Mouse (Mus musculus) MEL (cell line): ENCODE results near the gene Csnk2b. TPM values are rescaled to one million over a fixed set of nuclear protein-coding genes. Genes with fewer than 3 reads are reported as not detected.
"Not testable (repeated sequence)": the region's sequence is repeated elsewhere in the genome, so short reads cannot be mapped to it uniquely, and the experiment has no call there.

Experiments used
- DNase-seq: peaks from one replicate; pipeline ENCODE4 v3.0.0; 2011; ENCODE audit warnings: low read depth, low spot score
- H3K27ac ChIP-seq: 2 replicates; pipeline ENCODE4 v1.5.1; 2012; ENCODE audit warnings: low read depth, mild to moderate bottlenecking, control low read depth, low read length, moderate library complexity; ENCODE audit not compliant: control insufficient read depth
- H3K27me3 ChIP-seq, 2 experiments: fragments of 150-350 bp in 1 of 2; sonication (generic) in 1 of 2; 2 replicates each; pipeline ENCODE4 v1.6.1; 2012; ENCODE audit warnings: low read length in 2 of 2, mild to moderate bottlenecking in 2 of 2, improper control_type of control experiment in 1 of 2, moderate library complexity in 1 of 2; ENCODE audit not compliant: insufficient read depth in 2 of 2, control insufficient read depth in 1 of 2
- H3K36me3 ChIP-seq, 2 experiments: 2 replicates each; pipeline ENCODE4 v1.6.1; 2012 to 2014; ENCODE audit warnings: low read length in 2 of 2, improper control_type of control experiment in 1 of 2, inconsistent platforms in 1 of 2, mild to moderate bottlenecking in 1 of 2; ENCODE audit not compliant: insufficient read depth in 2 of 2, control insufficient read depth in 1 of 2
- H3K4me1 ChIP-seq, 2 experiments: fragments of 150-350 bp in 1 of 2; sonication (generic) in 1 of 2; 2 replicates each; pipeline ENCODE4 v1.6.1; 2012; ENCODE audit warnings: low read length in 2 of 2, improper control_type of control experiment in 1 of 2, mild to moderate bottlenecking in 1 of 2; ENCODE audit not compliant: insufficient read depth in 2 of 2, control insufficient read depth in 1 of 2
- H3K4me3 ChIP-seq, 2 experiments: fragments of 150-350 bp in 1 of 2; sonication (generic) in 1 of 2; 2 replicates each; pipeline ENCODE4 v1.5.1; 2012; ENCODE audit warnings: low read depth in 2 of 2, low read length in 2 of 2, mild to moderate bottlenecking in 2 of 2, moderate library complexity in 2 of 2, control low read depth in 1 of 2, improper control_type of control experiment in 1 of 2; ENCODE audit not compliant: control insufficient read depth in 1 of 2, insufficient read depth in 1 of 2
- H3K79me2 ChIP-seq: 2 replicates; pipeline ENCODE4 v1.6.1; 2012; ENCODE audit warnings: mild to moderate bottlenecking, low read length, moderate library complexity; ENCODE audit not compliant: control insufficient read depth, poor library complexity, insufficient read depth
- H3K9ac ChIP-seq: 2 replicates; pipeline ENCODE4 v1.6.1; 2012; ENCODE audit warnings: low read depth, mild to moderate bottlenecking, control low read depth, low read length, moderate library complexity; ENCODE audit not compliant: control insufficient read depth, poor library complexity, severe bottlenecking
- H3K9me3 ChIP-seq: fragments of 150-350 bp; sonication (generic); replicated peaks from 2 replicates; pipeline ENCODE4 v1.6.1; 2012; ENCODE audit warnings: mild to moderate bottlenecking, low read length, improper control_type of control experiment, moderate library complexity; ENCODE audit not compliant: insufficient read depth
- BHLHE40 ChIP-seq: IDR thresholded peaks from 2 replicates; pipeline ENCODE4 v1.6.1; 2012; ENCODE audit warnings: low read depth, mild to moderate bottlenecking, inconsistent platforms, low read length, improper control_type of control experiment, borderline replicate concordance
- CHD2 ChIP-seq: IDR thresholded peaks from 2 replicates; pipeline ENCODE4 v1.6.1; 2011; ENCODE audit warnings: low read length, improper control_type of control experiment
- E2F4 ChIP-seq: IDR thresholded peaks from 2 replicates; pipeline ENCODE4 v1.6.1; 2011; ENCODE audit warnings: low read depth, low read length, improper control_type of control experiment, borderline replicate concordance
- ELF1 ChIP-seq: IDR thresholded peaks from 2 replicates; pipeline ENCODE4 v1.6.1; 2014; ENCODE audit warnings: low read depth, mild to moderate bottlenecking, inconsistent platforms, low read length, improper control_type of control experiment, moderate library complexity
- ETS1 ChIP-seq: IDR thresholded peaks from 2 replicates; pipeline ENCODE4 v1.6.1; 2012; ENCODE audit warnings: low read depth, mild to moderate bottlenecking, inconsistent platforms, low read length, improper control_type of control experiment, moderate library complexity
- GABPA ChIP-seq: IDR thresholded peaks from 2 replicates; pipeline ENCODE4 v1.6.1; 2012; ENCODE audit warnings: low read depth, mild to moderate bottlenecking, inconsistent platforms, low read length, improper control_type of control experiment, moderate library complexity
- GATA1 ChIP-seq: IDR thresholded peaks from 2 replicates; pipeline ENCODE4 v1.6.1; 2011; ENCODE audit warnings: low read depth, low read length, improper control_type of control experiment
- HCFC1 ChIP-seq: IDR thresholded peaks from 2 replicates; pipeline ENCODE4 v1.6.1; 2012; ENCODE audit warnings: low read depth, mild to moderate bottlenecking, inconsistent platforms, low read length, improper control_type of control experiment, moderate library complexity
- JUND ChIP-seq: IDR thresholded peaks from 2 replicates; pipeline ENCODE4 v1.6.1; 2011; ENCODE audit warnings: low read depth, mild to moderate bottlenecking, improper control_type of control experiment, low read length
- KAT2A ChIP-seq: conservative IDR thresholded peaks from 2 replicates; pipeline ENCODE4 v1.6.1; 2012; ENCODE audit warnings: low read depth, low read length, improper control_type of control experiment, inconsistent platforms
- MAFK ChIP-seq: IDR thresholded peaks from 2 replicates; pipeline ENCODE4 v1.6.1; 2011; ENCODE audit warnings: low read depth, mild to moderate bottlenecking, low read length, improper control_type of control experiment, borderline replicate concordance
- MAX ChIP-seq: IDR thresholded peaks from 2 replicates; pipeline ENCODE4 v1.6.1; 2011; ENCODE audit warnings: low read length, improper control_type of control experiment
- MAZ ChIP-seq: IDR thresholded peaks from 2 replicates; pipeline ENCODE4 v1.6.1; 2012; ENCODE audit warnings: low read depth, mild to moderate bottlenecking, inconsistent platforms, low read length, improper control_type of control experiment
- MXI1 ChIP-seq: IDR thresholded peaks from 2 replicates; pipeline ENCODE4 v1.6.1; 2011; ENCODE audit warnings: mild to moderate bottlenecking, low read depth, low read length, improper control_type of control experiment
- MYB ChIP-seq: IDR thresholded peaks from 2 replicates; pipeline ENCODE4 v1.6.1; 2011; ENCODE audit warnings: mild to moderate bottlenecking, low read depth, low read length, improper control_type of control experiment
- MYC ChIP-seq: IDR thresholded peaks from 2 replicates; pipeline ENCODE4 v1.6.1; 2011; ENCODE audit warnings: low read depth, mild to moderate bottlenecking, low read length, improper control_type of control experiment, moderate library complexity
- NELFE ChIP-seq: IDR thresholded peaks from 2 replicates; pipeline ENCODE4 v1.6.1; 2011; ENCODE audit warnings: low read depth, low read length, improper control_type of control experiment
- NRF1 ChIP-seq: IDR thresholded peaks from 2 replicates; pipeline ENCODE4 v1.6.1; 2014; ENCODE audit warnings: low read depth, mild to moderate bottlenecking, inconsistent platforms, low read length, improper control_type of control experiment, moderate library complexity; ENCODE audit not compliant: poor library complexity, insufficient read depth, severe bottlenecking
- POLR2A ChIP-seq, 2 experiments: IDR thresholded peaks; 2 replicates each; pipeline ENCODE4 v1.6.1; 2011 to 2012; ENCODE audit warnings: low read length in 2 of 2, mild to moderate bottlenecking in 2 of 2, control low read depth in 1 of 2, improper control_type of control experiment in 1 of 2, low read depth in 1 of 2, moderate library complexity in 1 of 2; ENCODE audit not compliant: control insufficient read depth in 1 of 2, insufficient read depth in 1 of 2, poor library complexity in 1 of 2
- POLR2AphosphoS2 ChIP-seq: IDR thresholded peaks from 2 replicates; pipeline ENCODE4 v1.6.1; 2011; ENCODE audit warnings: low read length, improper control_type of control experiment
- RAD21 ChIP-seq: IDR thresholded peaks from 2 replicates; pipeline ENCODE4 v1.6.1; 2011; ENCODE audit warnings: mild to moderate bottlenecking, low read depth, low read length, improper control_type of control experiment
- RCOR1 ChIP-seq: IDR thresholded peaks from 2 replicates; pipeline ENCODE4 v1.6.1; 2012; ENCODE audit warnings: low read depth, mild to moderate bottlenecking, inconsistent platforms, low read length, improper control_type of control experiment
- SIN3A ChIP-seq: IDR thresholded peaks from 2 replicates; pipeline ENCODE4 v1.6.1; 2012; ENCODE audit warnings: low read length, improper control_type of control experiment, inconsistent platforms
- TAL1 ChIP-seq: IDR thresholded peaks from 2 replicates; pipeline ENCODE4 v1.6.1; 2012; ENCODE audit warnings: mild to moderate bottlenecking, inconsistent platforms, low read length, moderate library complexity, mixed read lengths
- TBP ChIP-seq: IDR thresholded peaks from 2 replicates; pipeline ENCODE4 v1.8.0; 2011; ENCODE audit warnings: low read depth, low read length, improper control_type of control experiment
- TCF12 ChIP-seq: IDR thresholded peaks from 2 replicates; pipeline ENCODE4 v1.6.1; 2014; ENCODE audit warnings: low read depth, mild to moderate bottlenecking, inconsistent platforms, low read length, improper control_type of control experiment, moderate library complexity
- UBTF ChIP-seq: IDR thresholded peaks from 2 replicates; pipeline ENCODE4 v1.6.1; 2012; ENCODE audit warnings: low read depth, mild to moderate bottlenecking, inconsistent platforms, low read length, improper control_type of control experiment, moderate library complexity, borderline replicate concordance; ENCODE audit not compliant: insufficient read depth
- USF1 ChIP-seq: IDR thresholded peaks from 2 replicates; pipeline ENCODE4 v1.6.1; 2014; ENCODE audit warnings: low read depth, mild to moderate bottlenecking, inconsistent platforms, low read length, improper control_type of control experiment, moderate library complexity
- ZC3H11A ChIP-seq: IDR thresholded peaks from 2 replicates; pipeline ENCODE4 v1.6.1; 2012; ENCODE audit warnings: low read depth, mild to moderate bottlenecking, inconsistent platforms, low read length, improper control_type of control experiment
- ZKSCAN1 ChIP-seq: IDR thresholded peaks from 2 replicates; pipeline ENCODE4 v1.6.1; 2012; ENCODE audit warnings: low read depth, mild to moderate bottlenecking, inconsistent platforms, low read length, improper control_type of control experiment, moderate library complexity
- ZNF384 ChIP-seq: IDR thresholded peaks from 2 replicates; pipeline ENCODE4 v1.6.1; 2012; ENCODE audit warnings: low read depth, mild to moderate bottlenecking, inconsistent platforms, low read length, improper control_type of control experiment
- polyA plus RNA-seq, 2 experiments: library from polyadenylated mRNA; stranded (reverse) in 1 of 2; unstranded in 1 of 2; fragments of >175 nt in 1 of 2; fragments of >200 nt in 1 of 2; gene quantifications; 2 replicates each; pipeline versions ENCODE4 v1.2.1 to v1.2.4; 2012; ENCODE audit warnings: low replicate concordance in 2 of 2, low read depth in 1 of 2; ENCODE audit not compliant: insufficient read length in 2 of 2, insufficient read depth in 1 of 2, missing spikeins in 1 of 2
- total RNA-seq: library from RNA; depleted of rRNA; stranded (reverse); fragments of 300-350 nt; gene quantifications from 2 replicates; pipeline ENCODE4 v1.2.3, GENCODE M21; 2012

Csnk2b gene
- total and polyA plus RNA-seq, 3 experiments = 222 to 607 TPM; not detected in 1

DNA sequence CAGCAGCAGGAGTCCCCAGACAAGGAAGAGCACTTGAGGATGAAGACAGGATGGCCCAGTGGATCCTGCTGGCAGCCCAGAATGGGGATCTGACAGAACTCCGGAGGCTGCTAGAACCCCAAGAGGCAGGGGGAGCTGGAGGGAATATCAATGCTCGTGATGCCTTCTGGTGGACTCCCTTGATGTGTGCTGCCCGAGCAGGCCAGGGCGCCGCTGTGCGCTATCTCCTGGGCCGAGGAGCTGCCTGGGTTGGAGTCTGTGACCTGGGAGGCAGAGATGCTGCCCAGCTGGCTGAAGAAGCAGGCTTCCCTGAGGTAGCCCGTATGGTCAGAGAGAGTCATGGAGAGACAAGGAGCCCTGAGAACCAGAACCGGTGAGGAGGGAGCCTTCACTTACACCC, 1.4 kb upstream of the Csnk2b start:
- not testable (repeated sequence) for H3K4me1 ChIP-seq, H3K9ac ChIP-seq
- peaks cover 3 to 20% of the 10 kb centered on the region in 2 experiments; a peak in 2 of 4 replicates for H3K36me3 ChIP-seq

DNA sequence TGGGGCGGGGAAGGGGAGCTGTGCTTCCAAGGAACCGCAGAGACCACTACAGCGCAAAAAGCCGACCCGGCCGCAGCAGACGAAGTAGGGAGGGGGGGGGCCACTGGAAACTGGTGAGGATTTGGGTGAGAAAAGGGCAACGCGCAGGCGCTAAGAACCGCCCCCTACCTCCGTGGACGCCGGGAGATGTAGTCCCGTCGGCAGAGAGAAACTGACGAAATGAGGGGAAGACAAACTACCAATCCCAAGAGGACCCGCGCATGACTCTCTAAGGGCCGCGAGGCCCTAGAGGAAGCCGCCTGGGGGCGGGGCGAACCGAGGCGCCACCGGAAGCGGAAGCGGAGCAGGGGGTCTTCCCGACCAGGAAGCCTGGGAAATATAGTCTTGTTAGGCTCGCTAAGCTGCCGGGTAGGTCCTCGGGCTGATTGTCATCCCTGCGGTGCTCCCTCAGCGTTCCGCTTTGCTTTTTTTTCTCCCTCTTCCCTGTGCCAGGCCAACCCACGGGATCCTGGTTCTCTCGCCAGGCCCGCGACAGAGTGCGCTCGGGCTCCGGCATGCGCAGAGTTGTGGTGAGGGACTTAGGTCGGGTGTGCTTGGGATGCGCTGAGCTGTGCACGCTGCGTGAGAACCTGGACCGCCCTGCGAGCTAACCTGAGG, 582 bp downstream of the Csnk2b start, which contains the start of gene Gpank1:
Gene Gpank1, plus strand, starts transcription at position 313 of the 657 bp plus-strand sequence.
- Histone ChIP-seq H3K4me1 (peaks cover 6% of the 10 kb centered on the region in 2 experiments), H3K4me3 (peak within 1 kb of the TSS; percentile 76 to 93), H3K9ac (peak within 1 kb of the TSS; percentile 95), H3K36me3 (peaks cover 3 to 20% of the 10 kb centered on the region in 2 experiments; a peak in 3 of 4 replicates), H3K27me3 (no peaks in the 10 kb centered on the region), H3K9me3 (no peaks in the 10 kb centered on the region), H3K27ac (peak within 1 kb of the TSS; percentile 79), H3K79me2 (peaks cover 32% of the 10 kb centered on the region)
- peak; percentile 87; the same call in 1 of the 2 replicates for TF ChIP-seq MYC
- TF ChIP-seq MAZ = peak; percentile 94
- TF ChIP-seq ZNF384 = no peak
- TF ChIP-seq TBP = peak; percentile 80
- TF ChIP-seq UBTF = 0 out of 2 replicates have a peak, but pooled peaks have one; percentile 41
- TF ChIP-seq JUND = no peak
- peak; percentile 73 for TF ChIP-seq NELFE
- TF ChIP-seq ELF1 = peak; percentile 98
- TF ChIP-seq POLR2AphosphoS2 = peak; percentile 55; the same call in 1 of the 2 replicates
- peak; percentile 86 for TF ChIP-seq SIN3A
- peak; percentile 90 for TF ChIP-seq NRF1
- no peak for TF ChIP-seq RCOR1
- no peak for TF ChIP-seq BHLHE40
- peak; percentile 61; the same call in 1 of the 2 replicates for TF ChIP-seq MAX
- peak; percentile 54; the same call in 1 of the 2 replicates for TF ChIP-seq USF1
- TF ChIP-seq RAD21 = no peak
- peak; percentile 82 for TF ChIP-seq CHD2
- no peak for TF ChIP-seq E2F4
- TF ChIP-seq POLR2A (IDR thresholded peaks at IDR 0.05; ENCODE audit: control insufficient read depth in 1 of 2, insufficient read depth in 1 of 2, low read depth in 1 of 2, low read length in 2 of 2, poor library complexity in 1 of 2) = peak; percentile 5 to 83
- TF ChIP-seq MXI1 = peak; percentile 86
- TF ChIP-seq ETS1 = peak; percentile 3; the same call in 1 of the 2 replicates
- TF ChIP-seq HCFC1 = peak; percentile 98
- no peak for TF ChIP-seq MAFK
- TF ChIP-seq ZKSCAN1 = no peak
- peak; percentile 37; the same call in 1 of the 2 replicates for TF ChIP-seq TCF12
- TF ChIP-seq MYB = no peak
- TF ChIP-seq KAT2A = peak; percentile 97
- TF ChIP-seq TAL1 = no peak
- no peak for TF ChIP-seq ZC3H11A
- no peak for TF ChIP-seq GABPA
- TF ChIP-seq GATA1 = no peak
- DNase-seq = peak; percentile 99

More for the DNA sequence above, 1.4 kb upstream of the Csnk2b start:
- not testable (repeated sequence) for H3K4me3 ChIP-seq, DNase-seq, H3K27me3 ChIP-seq, H3K9me3 ChIP-seq, H3K27ac ChIP-seq
- peaks cover 47% of the 10 kb centered on the region for H3K79me2 ChIP-seq
